Mouse (Mus musculus) MEL (cell line): ENCODE measurements around the gene Prpf38b.

Experiments used
- MAFK ChIP-seq: IDR thresholded peaks from 2 replicates; pipeline ENCODE4 v1.6.1; 2011; ENCODE audit warnings: low read depth, mild to moderate bottlenecking, low read length, improper control_type of control experiment, borderline replicate concordance
- ZMIZ1 ChIP-seq: IDR thresholded peaks from 2 replicates; pipeline ENCODE4 v1.6.1; 2012; ENCODE audit warnings: low read depth, mild to moderate bottlenecking, inconsistent platforms, low read length, improper control_type of control experiment, moderate library complexity

- no peak for TF ChIP-seq ZMIZ1
- no peak for TF ChIP-seq MAFK
Observed at GRCm38 (mm10) chr3:108867449-108867848, 44.1 kb downstream of the Prpf38b start.
